14 mouse cellular contexts compared by ENCODE assay signal in genomic region chr16:66824866-66825265, GRCm38 (mm10).
"Had no signal": no experiment of that assay in that cellular context is flagged by ENCODE, and none has a peak within 500 bp of the region (broad histone marks: within the 10 kb centered on the region; RNA-seq: fewer than 3 reads in every experiment).

No protein-coding gene starts in this region.

- H3K4me1 ChIP-seq: limb, embryonic 12.5 days; limb, embryonic 15.5 days; midbrain, embryonic 12.5 days had no signal

- ATAC-seq: liver, postnatal 0 days; lung, postnatal 0 days; midbrain, embryonic 16.5 days had no signal

- H3K4me3 ChIP-seq: limb, embryonic 12.5 days; limb, embryonic 15.5 days; midbrain, embryonic 12.5 days had no signal

- DNase-seq: kidney, postnatal 14 days; kidney, postnatal 4 days; liver, postnatal 0 days; lung, embryonic 14.5 days; thymus, adult 18-20 months; thymus, postnatal 36 days had no signal

- H3K27ac ChIP-seq: limb, embryonic 12.5 days; limb, embryonic 15.5 days; liver, embryonic 14.5 days; macrophage; midbrain, embryonic 12.5 days had no signal

- H3K27me3 ChIP-seq: limb, embryonic 12.5 days; limb, embryonic 15.5 days; midbrain, embryonic 12.5 days had no signal

- H3K9ac ChIP-seq: limb, embryonic 12.5 days; limb, embryonic 15.5 days; liver, embryonic 14.5 days; liver, postnatal 0 days; lung, embryonic 14.5 days; midbrain, embryonic 12.5 days had no signal

- H3K9me3 ChIP-seq: limb, embryonic 12.5 days; limb, embryonic 15.5 days; midbrain, embryonic 12.5 days had no signal

- H3K4me2 ChIP-seq: limb, embryonic 12.5 days; limb, embryonic 15.5 days; liver, embryonic 11.5 days; lung, embryonic 14.5 days; midbrain, embryonic 12.5 days had no signal

- H3K36me3 ChIP-seq: limb, embryonic 12.5 days; limb, embryonic 15.5 days; midbrain, embryonic 12.5 days had no signal
